Mouse (Mus musculus) myocyte (in vitro differentiated cells): ENCODE data around the gene Pmpcb.

Experiments used
- MAX ChIP-seq: IDR thresholded peaks from one replicate; pipeline ENCODE4 v1.6.1; 2011; ENCODE audit warnings: low read depth, mild to moderate bottlenecking, control low read depth
- MYOD1 ChIP-seq, 3 experiments: IDR thresholded peaks; one replicate each; pipeline ENCODE4 v1.6.1; 2011; ENCODE audit warnings: control low read depth in 2 of 3, low read depth in 2 of 3, mild to moderate bottlenecking in 2 of 3, moderate library complexity in 1 of 3; ENCODE audit not compliant: insufficient read length in 2 of 3, control insufficient read depth in 1 of 3

- TF ChIP-seq MAX (no peak), MYOD1 (IDR thresholded peaks at IDR 0.05; ENCODE audit: control insufficient read depth in 1 of 3, insufficient read length in 2 of 3, low read depth in 2 of 3) (no peak)
Measured at GRCm38 (mm10) chr5:21717165-21717715, 19.7 kb upstream of the Pmpcb start.
